Mouse (Mus musculus): ENCODE results near the gene Hsdl1.
A peak's percentile ranks its signal among the peaks of the same experiment; 100 is the strongest.

Hsdl1 gene

DNA sequence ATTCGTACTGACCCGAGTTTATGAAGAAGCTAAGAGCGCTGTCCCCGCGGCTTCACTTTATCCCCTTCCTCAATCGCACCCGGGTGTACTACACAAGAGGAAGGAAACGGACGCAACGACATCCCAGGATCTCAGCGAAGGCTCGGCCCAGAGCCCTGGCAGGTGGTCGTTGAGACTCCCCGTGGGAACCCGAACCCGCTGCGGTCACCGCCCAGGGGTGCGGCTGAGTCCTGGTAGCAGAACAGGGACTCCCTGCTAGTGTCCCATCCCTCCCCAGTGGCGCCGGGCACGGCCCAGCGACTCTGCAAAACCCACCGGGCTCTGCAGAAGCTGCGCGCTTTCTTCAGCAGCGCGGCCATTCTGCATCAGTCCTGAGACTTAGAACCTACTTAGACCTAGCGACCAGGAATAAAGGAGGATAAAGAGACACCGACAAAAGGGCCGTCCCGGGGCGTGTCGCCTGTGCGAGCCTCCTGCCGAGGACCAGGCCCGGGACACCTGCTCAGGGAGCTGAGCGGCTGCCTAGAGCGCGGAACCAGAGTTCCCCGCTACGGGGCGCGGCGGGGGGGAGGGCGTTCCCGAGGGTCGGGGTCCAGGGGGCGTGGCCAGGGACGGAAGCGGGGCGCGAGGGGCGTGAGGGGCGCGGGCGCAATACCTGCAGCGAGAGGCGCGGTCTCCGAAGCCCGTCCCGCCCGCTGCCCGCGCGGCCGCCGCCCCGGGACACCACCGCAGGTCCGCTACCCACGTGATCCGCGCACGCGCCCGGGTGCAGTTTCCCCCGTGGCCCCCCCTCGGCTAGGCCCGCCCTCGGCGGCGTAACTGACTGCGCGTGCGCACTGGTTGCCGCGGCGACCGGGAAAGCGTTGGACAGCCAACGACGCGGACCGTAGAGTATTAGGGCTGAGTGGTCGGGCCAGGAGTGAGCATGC, at the start of gene Hsdl1, which contains the start of gene Dnaaf1:
Hsdl1 (minus strand) TSS at position 747 of the 929 bp plus-strand sequence.
Dnaaf1 (plus strand) TSS at position 799 of the 929 bp plus-strand sequence.
- DNase-seq: peak; percentile 97 to 98

DNA sequence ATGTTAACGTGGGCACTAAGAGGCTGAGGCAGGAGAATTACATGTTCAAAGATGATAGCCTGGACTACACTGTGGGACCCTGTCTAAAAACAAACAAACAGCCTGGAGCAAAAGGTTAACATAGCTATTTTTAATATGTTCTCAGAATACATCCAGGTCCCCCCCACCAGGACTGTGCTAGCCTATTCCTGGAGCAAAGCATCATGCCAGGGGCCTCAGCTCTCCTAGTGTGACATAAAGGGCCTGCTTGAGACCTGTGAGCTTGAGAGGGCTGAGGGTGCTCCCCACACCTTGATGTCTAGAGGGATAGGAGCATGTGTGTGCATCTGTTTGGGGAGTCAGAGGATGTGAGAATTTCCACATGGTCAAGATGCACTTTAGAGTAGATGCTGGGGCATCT, 48.8 kb upstream of the Hsdl1 start:
- DNase-seq: no peak

DNA sequence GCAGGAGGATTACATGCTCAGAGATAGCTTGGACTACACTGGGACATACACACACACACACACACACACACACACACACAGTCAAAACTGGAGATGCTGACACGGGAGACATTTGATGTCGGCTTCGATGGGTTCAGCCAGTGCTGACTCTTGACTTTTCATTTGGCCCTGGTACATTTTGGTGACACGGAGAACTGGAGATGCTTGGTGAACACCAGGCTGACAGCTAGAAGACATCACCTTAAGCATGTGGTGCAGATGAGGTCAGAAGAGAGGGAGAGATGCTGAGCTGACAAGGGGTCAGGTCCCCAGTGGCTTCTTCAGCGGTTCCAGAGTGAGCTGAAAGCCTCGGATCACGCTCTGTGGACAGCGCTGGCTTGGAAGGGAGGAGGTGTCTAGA, 48.1 kb upstream of the Hsdl1 start:
- no peak for DNase-seq

DNA sequence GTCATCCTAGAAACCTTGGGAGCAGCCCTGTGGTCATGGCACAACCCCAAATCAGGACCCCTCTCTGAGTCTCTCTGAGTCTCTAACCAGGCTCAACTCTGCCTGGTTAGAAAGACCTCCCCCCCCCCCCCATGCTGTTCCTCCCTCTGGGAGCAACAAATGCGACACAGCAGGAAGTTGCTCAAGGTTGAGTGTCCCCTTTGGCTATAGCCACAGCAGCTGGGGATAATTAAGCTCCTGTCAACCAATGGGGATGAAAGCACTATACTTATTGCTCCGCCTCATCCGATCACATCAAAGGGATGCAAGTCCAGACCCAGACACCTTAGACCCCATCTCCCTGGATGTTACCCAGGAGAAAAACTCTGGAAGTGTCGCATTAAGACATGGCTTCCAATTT, 47.6 kb upstream of the Hsdl1 start:
- no peak for DNase-seq

DNA sequence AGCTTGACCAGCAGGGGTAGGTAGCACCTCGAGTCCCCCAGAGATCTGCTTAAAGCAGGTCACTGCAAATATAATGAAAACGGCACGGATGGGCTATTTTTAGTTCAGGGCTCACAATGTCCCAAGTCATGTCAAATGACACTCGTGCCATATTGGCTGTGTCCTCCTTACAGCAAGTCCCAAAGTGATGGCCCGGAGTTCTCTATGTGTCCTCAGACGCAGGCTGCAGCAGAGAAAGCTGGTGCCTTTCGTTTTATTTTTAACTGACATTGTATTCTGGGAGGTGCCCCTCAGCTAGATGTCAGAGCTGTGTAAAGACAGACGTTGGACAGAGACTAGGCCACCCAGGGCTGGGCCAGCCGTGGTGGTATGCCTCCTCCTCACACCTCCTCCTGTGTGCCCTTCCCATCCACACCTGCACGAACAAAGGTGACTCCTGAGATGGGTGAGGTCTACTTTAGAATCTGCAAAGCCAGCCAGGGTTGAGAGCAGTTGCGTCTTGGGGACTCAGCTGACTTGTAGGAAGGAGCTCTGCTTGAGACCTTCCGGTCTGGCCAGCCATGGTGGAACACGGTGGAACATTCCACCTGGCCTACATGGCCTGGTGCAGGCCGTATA, 46.0 kb upstream of the Hsdl1 start:
- DNase-seq: no peak

DNA sequence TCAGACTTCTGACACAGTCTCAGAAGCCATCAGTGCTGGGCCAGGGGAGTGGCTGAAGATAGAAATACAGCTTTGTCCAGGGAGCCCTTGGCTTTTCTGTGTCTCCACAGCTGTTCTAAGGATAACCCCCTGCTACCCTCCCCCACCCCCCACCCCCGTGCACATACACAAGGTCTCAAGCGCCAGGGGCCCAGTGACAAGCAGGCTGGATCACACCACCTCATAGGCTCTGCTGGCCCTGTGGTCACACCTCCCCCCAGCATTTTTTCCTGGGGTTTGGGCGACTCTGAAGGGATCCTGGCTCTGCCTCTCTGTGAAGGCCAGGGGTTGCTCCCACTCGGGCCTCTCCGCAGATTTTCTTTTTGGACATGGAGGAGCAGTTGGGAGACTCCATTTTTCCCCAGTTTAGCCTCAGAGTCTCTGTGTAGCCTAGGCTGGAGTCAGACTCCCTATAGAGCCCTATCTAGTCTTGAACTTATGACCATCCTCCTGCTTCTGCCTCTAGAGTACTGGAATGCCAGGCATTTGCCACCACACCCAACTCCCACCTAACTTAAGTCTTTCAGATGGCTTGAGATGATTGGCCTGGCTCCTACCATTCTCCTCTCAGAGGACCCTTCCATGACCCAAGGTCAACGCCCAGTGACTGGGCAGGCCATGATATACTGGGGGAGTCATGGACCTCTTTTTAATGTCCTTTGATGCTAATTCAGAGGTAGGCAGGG, 45.3 kb upstream of the Hsdl1 start:
- no peak for DNase-seq

DNA sequence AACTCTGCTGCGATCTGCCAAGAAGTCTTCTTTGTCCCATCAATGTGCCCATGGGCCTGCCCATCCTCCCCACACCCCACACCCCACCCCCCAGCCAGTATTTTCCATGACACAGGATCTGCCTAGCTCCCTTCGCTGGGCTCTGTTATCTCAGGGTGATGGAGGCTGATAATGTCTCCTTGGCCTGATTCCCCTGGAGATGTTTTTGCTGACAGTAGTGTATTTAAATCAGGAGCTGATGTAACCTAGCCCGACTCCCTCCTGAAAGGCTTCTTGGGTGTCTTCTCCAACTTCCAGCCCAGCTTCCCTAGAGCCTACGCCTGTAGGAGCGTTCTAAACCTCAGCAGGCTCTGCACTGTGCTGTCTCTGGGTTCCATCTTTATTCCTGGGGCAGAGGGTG, 43.9 kb upstream of the Hsdl1 start:
- DNase-seq: no peak

DNA sequence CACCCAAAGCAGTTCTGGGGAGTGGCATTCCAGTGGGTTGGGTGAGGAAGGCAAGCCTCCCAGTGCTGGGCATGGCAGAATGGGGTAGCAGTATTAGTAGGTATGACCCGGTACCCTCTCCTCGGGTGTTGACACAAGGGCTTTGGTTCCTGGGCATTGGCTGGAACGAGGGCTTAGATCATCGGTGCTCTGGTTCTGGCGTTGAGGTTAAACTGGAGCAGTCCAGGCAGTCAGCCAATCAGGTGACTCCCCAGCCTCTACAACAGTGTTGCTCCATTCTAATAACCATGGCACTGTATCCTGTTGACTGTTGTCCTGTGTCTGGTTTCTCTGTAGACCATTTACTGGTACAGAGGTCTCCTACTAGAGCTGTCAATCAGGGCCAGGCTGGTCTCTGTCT, 42.6 kb upstream of the Hsdl1 start:
- DNase-seq: no peak

DNA sequence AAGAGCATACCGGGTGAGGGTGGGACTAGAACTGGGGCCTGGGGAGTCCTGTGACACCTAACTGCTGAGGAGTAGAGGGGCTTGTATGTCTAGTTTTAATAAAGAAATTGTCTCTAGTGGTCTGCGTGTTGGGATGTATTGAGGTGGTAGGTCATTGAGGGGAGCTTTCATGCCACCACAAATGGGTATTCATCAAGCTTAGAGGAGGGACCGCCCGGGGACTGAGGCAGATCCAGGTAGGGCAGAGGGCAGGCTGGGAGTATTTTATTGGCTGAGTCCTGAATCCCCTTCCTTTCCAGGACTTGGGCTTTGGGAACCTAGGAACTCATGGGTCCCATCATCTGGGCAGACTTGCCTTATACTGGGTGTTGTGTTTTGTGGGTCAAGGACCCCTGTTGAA, 41.8 kb upstream of the Hsdl1 start:
- no peak for DNase-seq

DNA sequence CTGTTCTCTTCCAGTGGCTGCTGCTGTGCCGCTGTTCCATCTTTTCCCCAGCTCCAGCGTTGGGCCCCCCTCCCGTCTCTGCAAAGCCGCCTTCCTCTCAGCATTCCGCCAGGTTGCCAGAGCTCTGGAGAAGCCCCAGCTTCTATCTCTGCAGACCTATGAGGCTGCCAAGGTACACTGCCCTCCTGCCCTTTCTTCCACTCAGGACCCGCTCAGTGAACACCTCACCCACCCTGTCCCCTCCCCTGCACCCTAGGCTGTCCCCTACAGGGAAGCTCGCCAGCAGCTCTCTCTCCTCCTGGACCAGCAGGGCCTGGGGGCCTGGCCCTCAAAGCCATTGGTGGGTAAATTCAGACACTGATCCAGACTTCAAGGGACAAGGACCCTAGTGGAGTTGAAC, 41.4 kb upstream of the Hsdl1 start:
- no peak for DNase-seq

DNA sequence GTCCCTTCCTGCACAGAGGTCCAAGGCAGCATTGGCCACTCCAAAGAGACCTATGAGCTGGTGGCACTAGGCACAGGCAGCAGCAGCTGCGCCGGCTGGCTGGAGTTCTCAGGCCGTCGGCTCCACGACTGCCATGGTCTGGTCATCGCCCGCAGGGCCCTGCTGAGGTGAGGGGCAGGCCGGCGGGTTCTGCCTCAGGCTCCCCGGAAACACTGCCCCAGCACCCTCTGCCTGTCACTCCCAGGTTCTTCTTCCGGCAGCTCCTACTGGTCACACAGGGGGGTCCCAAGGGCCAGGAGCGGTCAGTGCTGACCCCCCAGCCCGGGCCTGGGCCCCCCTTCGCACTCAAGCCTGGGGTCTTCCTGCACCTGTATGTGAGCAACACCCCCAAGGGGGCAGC, 40.1 kb upstream of the Hsdl1 start:
- no peak for DNase-seq

DNA sequence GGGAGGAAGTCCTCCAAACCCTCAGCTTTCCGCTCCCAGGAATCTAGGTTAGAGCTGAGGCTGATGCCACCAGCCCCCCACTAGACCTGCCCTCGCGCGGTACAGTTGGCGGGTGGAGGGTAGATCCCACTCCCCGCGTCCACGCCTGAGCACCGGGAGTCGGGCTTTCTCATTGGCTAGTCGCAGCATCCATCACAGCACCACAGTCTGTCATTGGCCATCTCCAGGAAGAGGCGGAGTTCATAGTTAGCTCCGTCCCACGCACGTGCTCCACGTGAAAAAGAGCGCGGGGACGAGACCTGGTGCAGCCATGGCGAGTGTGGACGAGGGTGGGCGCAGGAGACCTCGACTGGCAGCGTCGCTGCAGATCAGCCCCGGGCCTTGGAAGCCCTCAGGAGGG, 37.5 kb upstream of the Hsdl1 start, which contains the start of gene Adad2:
Adad2 (plus strand) TSS at position 277 of the 400 bp plus-strand sequence.
- no peak for DNase-seq

DNA sequence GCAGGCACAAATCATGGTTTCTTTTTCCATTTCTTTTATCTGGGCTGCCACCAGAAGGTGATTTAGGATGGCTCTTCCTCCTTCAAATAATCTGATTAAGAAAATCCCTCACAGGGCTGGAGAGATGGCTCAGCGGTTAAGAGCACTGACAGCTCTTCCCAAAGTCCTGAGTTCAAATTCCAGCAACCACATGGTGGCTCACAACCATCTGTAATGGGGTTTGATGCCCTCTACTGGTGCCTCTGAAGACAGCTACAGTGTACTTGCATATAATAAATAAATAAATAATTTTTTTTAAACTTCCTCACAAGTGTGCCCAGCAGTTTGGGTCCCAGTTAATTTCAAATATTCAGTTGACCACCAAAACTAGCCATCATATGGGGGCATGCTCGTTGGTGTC, 31.2 kb upstream of the Hsdl1 start:
- DNase-seq: no peak

DNA sequence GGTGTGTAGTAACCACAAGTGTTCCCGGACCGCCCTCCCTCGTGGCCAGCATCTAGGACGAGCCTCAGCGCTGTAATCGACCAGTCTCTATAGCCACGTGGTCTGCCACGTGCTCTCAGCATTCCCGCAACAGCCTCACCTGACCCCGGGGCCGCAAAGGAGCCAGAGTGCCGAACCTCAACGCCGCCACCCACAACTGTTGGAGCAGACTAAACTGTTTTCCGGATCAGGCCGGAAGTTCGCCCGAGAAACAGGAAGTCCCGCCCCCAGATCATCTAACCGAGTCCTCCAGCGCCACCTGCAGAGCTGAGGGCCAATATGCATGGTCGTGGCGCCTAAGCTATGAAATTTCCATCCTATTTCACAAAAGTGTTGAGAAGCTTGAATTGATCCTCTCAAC, 30.0 kb upstream of the Hsdl1 start, which contains the start of gene Taf1c:
Taf1c (minus strand) TSS at position 227 of the 400 bp plus-strand sequence.
- DNase-seq: peak; percentile 96 to 98

DNA sequence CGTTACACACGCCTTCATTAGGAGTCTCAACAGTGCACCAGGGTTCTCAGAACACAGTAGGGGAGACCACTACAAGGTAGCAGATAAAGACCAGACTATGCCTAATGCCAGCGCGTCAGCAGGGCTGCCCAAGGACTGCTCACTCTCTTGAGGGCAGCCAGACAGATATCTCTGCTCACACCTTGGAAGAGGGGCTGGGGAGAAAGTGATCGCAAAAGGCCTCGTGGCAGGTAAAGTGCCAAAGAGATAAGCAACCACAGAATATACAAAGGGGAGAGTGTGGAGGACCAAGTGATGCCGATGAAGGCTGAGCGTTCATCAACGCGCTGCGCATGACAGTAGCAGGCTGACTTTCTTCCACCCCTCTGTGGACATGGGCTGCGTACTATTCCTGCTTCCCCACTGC, 29.4 kb upstream of the Hsdl1 start:
- DNase-seq: no peak

DNA sequence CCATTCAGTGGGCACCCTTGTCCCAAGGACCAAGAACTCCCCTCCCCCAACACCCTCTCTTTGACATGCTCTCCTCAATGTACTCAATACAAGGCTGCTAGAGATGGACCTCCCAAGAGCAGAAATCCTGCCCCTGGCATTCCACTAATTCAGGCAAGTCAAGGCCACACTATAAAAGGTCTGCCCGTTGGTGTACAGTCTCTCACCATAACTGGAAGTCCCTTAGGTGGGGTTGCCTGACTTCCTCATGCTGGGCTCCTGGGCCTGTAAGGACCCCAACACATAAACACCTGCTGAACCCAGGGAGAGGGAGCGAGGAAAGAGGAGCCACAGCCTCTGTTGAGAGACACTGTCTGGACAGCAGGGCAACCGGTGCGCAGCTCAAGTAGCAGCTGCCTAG, 28.8 kb upstream of the Hsdl1 start:
- DNase-seq: no peak

DNA sequence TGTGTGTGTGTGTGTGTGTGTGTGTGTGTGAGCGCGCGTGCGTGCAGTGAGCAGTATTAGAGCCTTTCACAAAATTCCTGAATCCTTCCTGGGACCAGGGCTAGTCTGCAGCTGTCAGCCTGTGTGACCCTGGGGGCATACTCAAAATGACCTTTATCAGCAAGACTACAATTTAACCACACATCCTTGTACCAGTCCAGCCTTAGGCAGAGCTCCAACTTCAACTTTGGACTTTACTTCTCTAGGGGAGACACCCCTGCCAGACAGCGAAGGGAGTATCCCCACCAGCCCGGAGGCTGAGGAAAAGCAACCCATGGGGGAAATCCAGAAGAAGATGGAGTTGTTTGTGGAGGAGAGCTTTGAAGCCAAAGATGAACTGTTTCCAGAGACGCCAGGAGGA, 16.5 kb upstream of the Hsdl1 start:
- peak; percentile 52 to 58 for DNase-seq

DNA sequence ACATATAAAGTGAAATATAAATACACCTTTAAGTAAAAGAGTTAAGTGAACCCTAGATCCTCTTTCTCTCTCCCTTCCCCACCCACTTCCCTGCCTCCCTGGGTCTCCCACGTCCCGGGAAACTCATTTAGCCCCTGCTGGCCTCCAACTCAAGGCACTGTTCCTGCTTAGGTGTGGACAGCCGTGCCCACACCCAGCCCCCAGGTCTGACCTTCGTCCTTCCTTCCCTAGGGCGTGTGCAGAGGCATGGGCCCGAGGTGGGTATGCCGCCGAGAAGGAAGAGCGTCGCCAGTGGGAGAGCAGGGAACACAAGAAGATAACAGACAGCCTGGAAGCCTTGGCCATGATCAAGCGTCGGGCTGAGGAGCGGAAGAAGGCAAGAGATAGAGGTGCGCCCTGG, 15.4 kb upstream of the Hsdl1 start:
- no peak for DNase-seq

DNA sequence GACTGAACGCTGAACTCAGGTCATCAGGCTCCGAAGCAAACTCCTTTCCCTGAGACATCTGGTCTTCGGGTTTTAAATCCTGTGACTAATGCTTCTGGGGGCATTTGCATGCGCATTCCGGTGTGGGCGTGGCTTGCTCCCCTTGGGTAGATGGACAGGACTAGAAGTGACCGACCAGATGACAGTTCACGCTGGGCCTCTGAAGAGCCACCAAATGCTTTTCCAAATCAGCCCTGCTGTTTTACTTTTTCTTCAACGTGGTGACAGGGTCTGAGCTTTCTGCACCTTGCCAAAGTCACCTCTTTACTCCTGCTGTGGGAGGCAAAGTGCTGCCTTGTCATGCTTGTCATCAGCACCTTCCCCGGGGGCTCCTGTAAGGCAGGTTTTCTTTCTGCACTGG, 13.9 kb upstream of the Hsdl1 start:
- no peak for DNase-seq

DNA sequence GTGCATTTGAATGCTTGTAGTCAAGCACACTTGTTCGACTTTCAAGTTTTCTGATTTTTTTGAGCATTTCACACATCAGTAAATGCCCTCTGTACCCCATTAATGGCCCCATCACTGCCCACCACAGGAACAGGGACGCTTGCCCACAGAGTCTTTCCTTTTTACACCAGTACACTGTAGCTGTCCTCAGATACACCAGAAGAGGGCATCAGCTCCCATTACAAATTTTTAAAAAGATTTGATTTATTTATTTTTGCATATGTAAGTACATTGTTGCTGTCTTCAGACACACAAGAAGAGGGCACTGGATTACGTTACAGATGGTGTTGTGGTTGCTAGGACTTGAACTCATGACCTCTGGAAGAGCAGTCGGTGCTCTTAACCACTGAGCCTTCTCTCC, 13.3 kb upstream of the Hsdl1 start:
- DNase-seq: no peak

DNA sequence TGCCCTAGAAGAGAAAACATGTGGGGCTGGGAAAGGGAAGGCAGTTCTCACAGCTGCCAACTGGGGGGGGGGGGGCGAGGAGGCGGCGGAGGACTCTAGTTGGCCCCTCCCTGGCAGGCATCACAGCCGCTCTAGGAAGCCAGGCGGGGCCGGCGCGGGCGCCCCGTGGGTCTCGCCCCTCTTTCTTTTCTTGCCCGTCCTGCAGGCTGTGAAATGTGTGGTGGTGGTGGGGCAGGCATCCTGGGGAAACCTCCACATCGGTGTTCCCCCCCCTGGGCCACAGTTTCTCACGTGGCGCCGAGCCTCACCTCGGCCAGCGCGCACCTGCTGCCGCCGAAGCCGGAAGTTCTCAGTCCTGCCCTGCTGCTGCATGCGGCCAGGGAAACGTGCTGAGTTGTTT, 10.9 kb upstream of the Hsdl1 start:
- peak in 1 of 2 experiments; percentile 40 for DNase-seq

DNA sequence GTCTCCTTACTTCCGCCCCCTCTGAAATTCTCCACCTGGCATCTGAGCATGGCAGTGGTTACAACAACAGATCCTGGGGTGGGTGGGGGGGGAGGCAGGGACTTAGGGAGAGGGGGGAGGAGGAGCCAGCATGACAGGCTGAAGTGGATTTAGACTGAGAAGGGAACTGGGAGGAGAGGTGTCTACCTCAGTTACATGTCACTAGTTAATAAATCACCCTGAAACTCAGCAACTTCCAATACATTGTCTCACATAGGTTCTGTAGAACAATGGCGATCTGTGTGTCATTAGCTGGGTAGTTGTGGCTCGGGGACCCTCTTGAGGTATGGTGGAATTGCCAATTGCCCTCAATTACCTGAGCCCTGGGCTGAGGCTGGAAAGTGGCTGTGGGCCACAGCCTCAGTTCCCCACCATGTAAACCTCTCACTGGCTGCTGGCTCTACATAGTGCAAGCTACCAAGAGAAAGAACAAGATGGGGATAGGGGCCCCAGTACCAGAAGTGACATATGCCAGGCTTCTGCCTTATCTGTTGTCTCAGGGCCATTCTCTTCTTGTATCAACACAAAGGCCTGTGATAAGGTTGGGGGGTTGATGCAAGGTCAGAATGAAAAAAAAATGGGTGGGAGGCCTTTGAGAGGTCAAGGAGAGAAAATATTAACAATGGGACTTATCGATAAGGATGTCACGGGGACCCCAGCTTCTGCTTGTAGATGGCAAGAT, 5.6 kb upstream of the Hsdl1 start:
- DNase-seq: no peak

DNA sequence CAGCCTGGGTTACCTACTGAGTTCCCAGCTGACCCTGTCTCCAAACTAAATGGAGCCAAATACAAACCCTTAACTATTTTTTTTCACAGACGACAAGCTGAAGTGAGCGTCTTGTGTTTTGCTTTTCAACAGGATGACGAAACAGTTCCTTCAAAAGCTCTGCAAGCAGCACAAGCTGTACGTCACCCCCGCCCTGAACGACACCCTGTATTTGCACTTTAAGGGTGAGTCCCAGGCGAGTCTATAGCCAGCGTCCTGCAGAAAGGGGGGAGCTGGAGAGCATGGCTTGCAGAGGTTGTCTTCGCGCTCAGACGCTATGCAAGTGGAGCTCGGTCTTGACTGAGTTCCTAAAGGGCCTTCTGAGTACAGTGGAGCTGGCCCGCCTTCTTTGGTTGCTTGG, 4.1 kb upstream of the Hsdl1 start:
- no peak for DNase-seq

All from kidney, postnatal 25 days (tissue).